Mouse (Mus musculus): ENCODE results near the gene Ppp2r5c. TPM values are rescaled to one million over a fixed set of nuclear protein-coding genes. Genes with fewer than 3 reads are reported as not detected.

The Ppp2r5c gene
- total RNA-seq, 2 experiments from 2014 or later = 57.9 to 80.9 TPM

DNA sequence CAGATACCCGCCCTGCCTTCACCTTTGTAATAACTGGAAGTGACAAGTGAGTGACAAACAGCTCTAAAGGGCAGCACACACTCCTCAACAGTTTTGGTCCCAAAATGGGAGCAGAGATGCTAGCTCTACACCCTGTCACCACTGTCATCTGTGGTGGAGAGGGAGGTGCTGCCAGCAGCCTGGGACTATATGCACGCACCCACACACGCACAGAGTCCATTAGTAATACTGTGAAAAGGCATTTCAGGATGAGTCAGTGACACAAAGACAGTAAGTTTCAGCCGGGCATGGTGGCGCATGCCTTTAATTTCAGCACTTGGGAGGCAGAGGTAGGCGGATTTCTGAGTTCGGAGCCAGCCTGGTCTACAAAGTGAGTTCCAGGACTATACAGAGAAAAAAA lies 111.3 kb downstream of the Ppp2r5c start:
- H3K4me3 ChIP-seq = no peak overlapping the region
- no peak for DNase-seq
- TF ChIP-seq CTCF (IDR thresholded peaks at IDR 0.05) = no peak
- intact Hi-C loops (cut with DNase I) = no loop called here
- no peak overlapping the region for H3K27ac ChIP-seq

DNA sequence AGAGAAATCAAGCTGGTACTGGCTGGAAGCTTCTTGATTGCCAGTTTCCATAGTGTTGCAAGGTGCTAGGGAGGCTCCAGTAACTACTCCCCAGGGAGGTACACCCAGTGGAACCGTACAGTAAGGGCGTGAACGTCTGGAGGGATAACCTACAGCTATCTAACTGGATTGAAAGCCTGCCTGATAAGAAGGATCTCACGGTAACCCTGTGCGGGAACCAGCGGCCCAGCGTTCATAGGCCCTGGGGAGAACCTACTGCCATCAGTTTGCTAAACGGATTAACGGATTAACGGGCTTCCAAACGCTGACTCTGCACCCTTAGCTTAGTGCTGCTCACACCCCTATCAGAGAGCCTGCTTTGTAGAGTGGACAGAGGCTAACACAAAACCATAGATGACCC lies 116.5 kb downstream of the Ppp2r5c start:
- no peak for TF ChIP-seq CTCF (IDR thresholded peaks at IDR 0.05)
- H3K27ac ChIP-seq = no peak overlapping the region

DNA sequence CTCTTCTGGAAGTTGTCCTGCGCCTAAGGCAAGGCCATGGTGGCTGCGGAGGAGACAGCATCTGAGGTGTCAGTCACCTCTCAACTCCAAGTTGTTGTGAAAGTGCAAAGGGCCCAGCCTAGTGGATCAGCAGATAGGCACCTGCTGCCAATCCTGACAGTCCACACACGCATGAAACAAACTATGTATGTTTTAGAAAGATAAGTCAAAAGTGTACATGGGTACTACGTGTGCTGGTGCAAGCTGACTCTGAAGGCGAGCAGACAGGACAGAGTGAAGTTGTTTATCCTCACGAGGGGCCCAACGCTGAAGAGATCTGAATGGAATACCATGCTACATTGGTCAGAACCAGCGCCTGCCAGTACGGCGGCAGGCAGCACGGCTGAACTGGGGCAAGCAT lies 117.9 kb downstream of the Ppp2r5c start:
- no peak overlapping the region for H3K4me3 ChIP-seq
- no peak for TF ChIP-seq CTCF (IDR thresholded peaks at IDR 0.05)
- no peak overlapping the region for H3K27ac ChIP-seq
- DNase-seq = no peak
- intact Hi-C loops (cut with DNase I) = no loop called here

More for the DNA sequence above, 116.5 kb downstream of the Ppp2r5c start:
- DNase-seq = no peak
- H3K4me3 ChIP-seq = no peak overlapping the region
- intact Hi-C loops (cut with DNase I) = no loop called here

DNA sequence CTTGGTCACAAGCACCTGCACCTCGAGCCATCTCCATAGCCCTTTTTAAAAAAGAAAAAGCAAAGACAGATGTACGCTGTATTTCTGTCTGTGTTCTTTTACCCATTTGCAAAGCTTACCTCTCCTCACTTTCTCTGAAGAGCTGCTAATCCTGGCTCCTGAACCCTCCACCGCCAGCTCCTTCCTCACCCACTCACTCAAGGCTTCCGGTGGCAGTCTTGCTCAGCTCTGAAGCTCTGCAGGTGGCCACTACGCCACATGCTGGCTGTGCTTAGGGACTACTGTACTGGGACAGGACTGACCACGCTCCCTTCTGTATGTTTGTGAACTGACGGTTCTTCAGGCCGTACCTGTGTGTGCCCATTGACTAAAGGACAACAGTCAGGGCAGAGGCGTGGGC lies 119.4 kb downstream of the Ppp2r5c start:
- TF ChIP-seq CTCF (IDR thresholded peaks at IDR 0.05) = no peak
- Histone ChIP-seq H3K4me3 (no peak overlapping the region), H3K27ac (no peak overlapping the region)
- DNase-seq = no peak
- intact Hi-C loops (cut with DNase I) = no loop called here

DNA sequence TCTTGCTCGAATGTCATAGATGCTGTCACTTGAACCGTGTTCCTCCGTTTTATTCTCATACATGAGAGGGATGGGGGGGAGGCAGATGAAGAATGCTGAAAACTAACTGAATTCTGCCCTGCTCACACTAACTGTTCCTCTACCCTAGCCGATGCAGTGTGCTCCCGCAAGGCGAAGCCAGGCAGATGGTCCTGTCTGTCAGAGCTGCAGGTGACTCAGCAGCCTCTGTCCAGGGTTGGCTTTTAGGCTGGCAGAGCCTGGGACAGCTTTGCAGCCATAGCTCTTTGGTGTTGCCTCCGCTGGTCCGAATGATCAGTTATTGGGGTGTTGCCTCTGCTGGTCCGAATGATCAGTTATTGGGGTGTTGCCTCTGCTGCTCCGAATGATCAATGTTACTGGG lies 124.1 kb downstream of the Ppp2r5c start:
- TF ChIP-seq CTCF (IDR thresholded peaks at IDR 0.05) = no peak
- intact Hi-C loops (cut with DNase I) = no loop called here
- peak; percentile 63 for DNase-seq

DNA sequence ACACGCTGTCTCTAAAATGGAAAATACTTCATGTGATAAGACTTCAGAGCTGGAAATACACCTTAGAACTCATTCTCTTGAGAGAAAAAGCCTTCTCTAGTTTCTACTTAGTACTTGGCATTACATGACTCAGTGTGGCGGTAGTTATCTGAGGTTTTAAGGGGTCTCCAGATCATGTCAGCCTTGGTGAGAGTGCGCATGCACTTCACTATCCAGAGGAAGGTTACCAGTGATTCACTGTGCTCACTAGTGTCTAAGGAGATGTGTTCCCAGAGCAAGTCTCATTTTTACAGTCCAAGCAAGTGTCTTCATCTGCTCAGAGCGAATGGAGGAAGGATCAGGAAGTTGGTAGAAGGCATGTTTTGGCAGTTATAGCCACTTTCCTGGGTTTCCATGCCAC lies 125.4 kb downstream of the Ppp2r5c start:
- Histone ChIP-seq H3K4me3 (no peak overlapping the region), H3K27ac (no peak overlapping the region)
- TF ChIP-seq CTCF (IDR thresholded peaks at IDR 0.05) = no peak
- DNase-seq = no peak
- intact Hi-C loops (cut with DNase I) = no loop called here

More for the DNA sequence above, 124.1 kb downstream of the Ppp2r5c start:
- peak overlapping the region; percentile 51; the same call in 1 of the 2 replicates for H3K27ac ChIP-seq
- no peak overlapping the region for H3K4me3 ChIP-seq

DNA sequence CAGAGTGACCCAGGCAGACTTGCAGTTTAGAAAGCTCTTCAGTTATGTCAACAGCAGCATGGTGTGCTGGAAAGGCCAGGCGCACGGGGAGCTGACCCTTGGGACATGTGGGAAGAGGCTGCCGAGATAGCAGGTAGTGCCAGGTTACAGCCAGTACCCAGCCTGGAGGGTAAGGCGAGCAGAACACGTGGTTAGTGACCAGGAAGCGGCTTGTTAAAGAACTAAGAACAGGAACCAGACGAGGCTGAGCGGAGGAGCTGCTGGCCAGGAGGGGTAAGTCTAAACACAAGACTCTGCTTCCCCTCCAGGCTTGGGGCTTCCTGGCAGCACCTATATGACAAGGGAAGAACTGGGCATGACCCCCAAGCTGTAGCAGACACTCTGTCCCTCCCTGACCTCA lies 126.7 kb downstream of the Ppp2r5c start:
- intact Hi-C loops (cut with DNase I) = no loop called here
- no peak overlapping the region for H3K4me3 ChIP-seq
- no peak for DNase-seq
- no peak for TF ChIP-seq CTCF (IDR thresholded peaks at IDR 0.05)
- no peak overlapping the region for H3K27ac ChIP-seq

DNA sequence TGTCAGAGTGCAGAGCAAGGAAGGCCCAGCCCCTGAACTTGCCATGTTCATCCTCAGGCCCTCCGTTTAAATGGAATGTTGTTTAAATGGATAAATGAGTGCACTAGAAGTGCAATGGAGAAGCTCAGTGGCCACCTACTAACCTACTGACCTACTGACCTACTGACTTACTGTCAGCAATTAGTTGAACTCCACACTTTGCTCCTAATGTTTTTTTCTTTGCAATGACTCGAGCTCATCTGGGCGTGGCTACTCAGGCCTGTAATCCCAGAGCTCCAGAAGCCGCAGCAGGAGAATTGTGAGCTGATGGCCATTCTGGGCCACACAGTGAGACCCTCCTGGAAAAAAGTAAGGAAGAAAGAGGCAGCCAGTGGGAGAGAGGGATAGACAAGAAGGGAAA lies 129.0 kb downstream of the Ppp2r5c start:
- no peak for DNase-seq
- TF ChIP-seq CTCF (IDR thresholded peaks at IDR 0.05) = no peak
- Histone ChIP-seq H3K4me3 (no peak overlapping the region), H3K27ac (no peak overlapping the region)
- intact Hi-C loops (cut with DNase I) = loop anchor here (5.0 kb wide), 1 partner anchor 99 kb away; no protein-coding TSS in a partner anchor

DNA sequence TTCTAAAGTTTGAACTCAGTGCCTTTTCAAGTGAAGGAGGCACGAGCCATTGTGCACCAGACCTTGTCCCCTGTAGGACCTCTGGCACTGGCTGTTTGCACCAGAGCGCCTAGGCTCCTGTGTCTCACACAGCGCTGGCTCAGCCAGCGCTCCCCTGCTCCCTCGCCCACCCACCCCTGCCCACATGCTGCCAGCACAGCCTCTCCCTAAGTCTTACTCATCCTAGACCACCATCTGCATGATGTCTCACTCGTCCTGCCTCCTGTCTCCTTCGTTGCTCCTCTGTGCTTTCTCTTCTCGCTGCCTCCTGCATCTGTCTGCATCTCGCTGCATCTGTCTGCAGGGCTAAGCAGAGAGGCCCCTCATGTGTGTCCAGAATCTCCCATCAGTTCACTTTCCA lies 131.4 kb downstream of the Ppp2r5c start:
- Histone ChIP-seq H3K4me3 (no peak overlapping the region), H3K27ac (no peak overlapping the region)
- intact Hi-C loops (cut with DNase I) = loop anchor here (5.0 kb wide), 1 partner anchor 101 kb away; no protein-coding TSS in a partner anchor
- no peak for TF ChIP-seq CTCF (IDR thresholded peaks at IDR 0.05)
- DNase-seq = no peak

DNA sequence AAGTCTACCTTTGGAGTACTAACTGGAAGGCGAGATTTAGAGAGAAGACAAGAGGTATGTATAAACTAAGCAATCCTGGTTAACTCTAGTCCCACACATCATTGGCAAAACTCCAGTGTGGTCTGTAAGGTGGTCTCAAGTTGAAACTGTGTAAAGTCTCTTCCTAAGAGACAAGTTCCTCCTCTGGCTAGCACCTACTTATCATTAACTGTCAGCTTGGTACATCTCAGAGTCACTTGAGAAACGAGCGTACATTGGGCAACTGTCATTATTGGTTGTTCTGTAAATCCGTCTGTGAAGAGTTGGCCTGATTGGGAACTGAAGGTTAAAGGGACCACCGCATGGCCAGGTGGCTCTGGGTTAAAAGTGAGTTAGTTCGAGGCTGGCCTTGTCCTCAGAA lies 141.7 kb downstream of the Ppp2r5c start:
- intact Hi-C loops (cut with DNase I) = no loop called here
- no peak for TF ChIP-seq CTCF (IDR thresholded peaks at IDR 0.05)
- no peak for DNase-seq
- Histone ChIP-seq H3K4me3 (no peak overlapping the region), H3K27ac (no peak overlapping the region)

DNA sequence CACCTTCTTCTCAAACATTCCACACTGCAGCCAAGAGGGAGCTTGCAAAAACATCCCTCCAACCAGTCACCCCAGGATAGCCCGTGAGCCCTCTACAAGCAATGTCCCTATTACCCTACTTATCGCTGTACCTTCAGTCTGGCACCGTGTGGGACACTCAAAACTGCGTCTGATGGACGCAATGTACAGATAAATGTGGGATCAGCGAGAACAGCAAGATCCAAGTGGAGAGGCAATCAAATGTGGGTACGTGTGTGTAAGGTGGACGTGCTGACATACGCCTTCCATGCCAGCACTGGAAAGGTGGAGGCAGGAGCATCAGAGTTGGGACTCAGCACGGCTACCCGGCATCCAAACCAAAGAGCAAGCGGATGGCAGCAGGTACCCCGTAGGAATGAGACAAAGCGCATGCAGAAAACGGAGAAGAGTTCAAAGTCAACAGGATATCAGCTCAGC lies 143.9 kb downstream of the Ppp2r5c start:
- Histone ChIP-seq H3K27ac (peak overlapping the region; percentile 97), H3K4me3 (peak overlapping the region; percentile 92)
- intact Hi-C loops (cut with DNase I) = loop anchor here (1.0 to 5.0 kb wide), 2 partner anchors 10 to 139 kb away; partner anchors contain the start of gene Dync1h1
- no peak for DNase-seq
- no peak for TF ChIP-seq CTCF (IDR thresholded peaks at IDR 0.05)

DNA sequence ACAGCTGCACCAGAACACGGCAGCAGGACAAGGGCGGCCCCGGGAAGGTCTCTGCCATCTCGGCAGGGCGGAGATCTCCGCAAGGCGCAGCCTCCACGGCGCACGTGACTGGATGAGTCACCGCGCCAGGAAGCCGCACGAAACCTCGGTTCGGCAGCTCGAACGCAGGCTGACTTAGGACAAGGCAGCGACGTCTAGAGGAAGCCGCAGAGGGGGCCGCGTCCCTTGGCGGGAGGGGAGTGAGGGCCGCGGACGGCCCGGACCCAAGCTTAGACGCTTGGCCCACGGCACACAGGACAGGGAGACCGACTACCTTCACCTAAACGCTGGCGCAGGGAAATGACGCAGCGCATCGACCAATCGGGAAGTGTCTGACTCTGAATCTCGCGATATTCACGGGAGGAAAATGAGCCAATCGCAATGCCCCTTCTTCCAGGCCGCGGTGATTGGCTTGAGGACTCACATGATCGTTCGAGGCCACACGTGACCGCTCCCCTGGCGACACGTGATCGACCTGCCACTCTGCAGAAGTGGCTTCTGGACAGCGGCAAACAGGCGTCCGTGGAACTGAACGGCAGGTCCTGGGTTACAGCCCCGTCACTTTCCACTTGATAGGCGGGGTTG lies 144.5 kb downstream of the Ppp2r5c start:
- H3K4me3 ChIP-seq = peak overlapping the region; percentile 92
- TF ChIP-seq CTCF (IDR thresholded peaks at IDR 0.05) = no peak
- intact Hi-C loops (cut with DNase I) = loop anchor here (1.0 to 5.0 kb wide), 2 partner anchors 10 to 139 kb away; partner anchors contain the start of gene Dync1h1
- peak overlapping the region; percentile 97 for H3K27ac ChIP-seq
- peak; percentile 98 for DNase-seq

DNA sequence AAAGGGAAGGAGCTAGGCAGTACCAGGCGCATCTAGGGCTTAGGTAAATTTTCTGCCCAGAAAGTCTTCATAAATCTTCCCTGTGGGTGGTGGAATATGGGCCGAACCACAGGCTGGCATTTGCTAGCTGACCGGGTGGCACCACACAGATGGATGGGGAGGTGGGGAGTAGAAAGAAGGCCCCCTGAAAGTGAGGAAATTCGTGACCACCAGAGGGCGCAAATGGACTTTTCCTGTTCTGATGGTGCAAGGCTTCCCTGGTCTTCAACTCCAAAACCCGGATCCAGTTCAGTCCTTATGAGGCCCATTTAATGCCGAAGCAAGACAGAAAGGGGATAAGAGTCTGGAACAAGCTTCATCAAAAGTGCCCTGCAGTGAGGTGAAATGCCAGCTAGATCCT lies 151.6 kb downstream of the Ppp2r5c start:
- peak; percentile 74 for DNase-seq
- Histone ChIP-seq H3K4me3 (no peak overlapping the region), H3K27ac (no peak overlapping the region)
- peak; percentile 81 for TF ChIP-seq CTCF (IDR thresholded peaks at IDR 0.05)
- intact Hi-C loops (cut with DNase I) = loop anchor here (1.0 kb wide), 1 partner anchor 245 kb away; no protein-coding TSS in a partner anchor

DNA sequence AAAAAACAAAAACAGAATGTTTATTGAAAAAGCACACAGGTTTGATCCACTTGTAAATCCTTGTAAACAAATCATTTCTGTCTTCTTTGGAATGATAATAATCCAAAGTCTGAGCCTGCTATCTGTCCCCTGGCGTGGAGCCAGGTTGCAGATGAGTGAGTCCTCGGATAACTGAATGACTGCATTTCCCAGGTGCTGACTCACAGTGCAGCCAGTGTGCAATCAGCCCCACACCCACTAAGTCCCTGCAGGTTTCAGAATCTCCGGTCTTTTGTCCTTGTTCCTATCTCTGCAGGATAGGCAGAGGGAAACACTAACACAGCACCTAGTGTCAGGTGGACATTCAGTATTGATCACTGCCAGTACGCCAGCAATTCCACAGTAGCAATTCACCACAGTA lies 152.9 kb downstream of the Ppp2r5c start:
- Histone ChIP-seq H3K27ac (no peak overlapping the region), H3K4me3 (no peak overlapping the region)
- no peak for TF ChIP-seq CTCF (IDR thresholded peaks at IDR 0.05)
- DNase-seq = no peak
- intact Hi-C loops (cut with DNase I) = loop anchor here (2.0 to 5.0 kb wide), 2 partner anchors 97 to 138 kb away; partner anchors contain the start of gene Wdr20

Measured in gastrocnemius, adult 2 months (tissue).